Mouse (Mus musculus) embryonic facial prominence, embryonic 15.5 days (tissue): ENCODE measurements at regions not wholly inside any gene's neighbourhood (a gene's known extent, or its start where the extent isn't known, plus 50 kb on each side); places are given as distances from the start of the nearest gene placed in this dataset.

Experiments used
- ATAC-seq: fragments of 200-750 bp; cut with Nextera tagmentation; 2 replicates; pipeline ENCODE4 v1.8.0; 2017; ENCODE audit warnings: low read depth, moderate TSS enrichment; ENCODE audit not compliant: insufficient number of reproducible peaks, low FRiP score, low TSS enrichment
- H3K27ac ChIP-seq: fragments of 300-500 bp; sonication (generic); replicated peaks from 2 replicates; pipeline ENCODE4 v1.5.1; 2015; ENCODE audit warnings: mild to moderate bottlenecking, inconsistent platforms
- H3K27me3 ChIP-seq: fragments of 300-500 bp; sonication (generic); 2 replicates; pipeline ENCODE4 v1.6.1; 2015; ENCODE audit warnings: inconsistent platforms
- H3K36me3 ChIP-seq: fragments of 300-500 bp; sonication (generic); 2 replicates; pipeline ENCODE4 v1.6.1; 2015; ENCODE audit warnings: mild to moderate bottlenecking, inconsistent platforms
- H3K4me1 ChIP-seq: fragments of 300-500 bp; sonication (generic); 2 replicates; pipeline ENCODE4 v1.6.1; 2015; ENCODE audit warnings: inconsistent platforms
- H3K4me2 ChIP-seq: fragments of 300-500 bp; sonication (generic); replicated peaks from 2 replicates; pipeline ENCODE4 v1.6.1; 2015; ENCODE audit warnings: mild to moderate bottlenecking, inconsistent platforms
- H3K4me3 ChIP-seq: fragments of 300-500 bp; sonication (generic); replicated peaks from 2 replicates; pipeline ENCODE4 v1.5.1; 2015; ENCODE audit warnings: mild to moderate bottlenecking, inconsistent platforms
- H3K9ac ChIP-seq: fragments of 300-500 bp; sonication (generic); 2 replicates; pipeline ENCODE4 v1.6.1; 2015; ENCODE audit warnings: inconsistent platforms
- H3K9me3 ChIP-seq: fragments of 300-500 bp; sonication (generic); replicated peaks from 2 replicates; pipeline ENCODE4 v1.6.1; 2016; ENCODE audit warnings: inconsistent platforms
- WGBS: fragments of 180-500 bp; shearing (Covaris S2); methylation state at CpG from one replicate; pipeline ENCODE4 v1.1.7; 2015; 5-methylcytosine and 5-hydroxymethylcytosine counted together

DNA sequence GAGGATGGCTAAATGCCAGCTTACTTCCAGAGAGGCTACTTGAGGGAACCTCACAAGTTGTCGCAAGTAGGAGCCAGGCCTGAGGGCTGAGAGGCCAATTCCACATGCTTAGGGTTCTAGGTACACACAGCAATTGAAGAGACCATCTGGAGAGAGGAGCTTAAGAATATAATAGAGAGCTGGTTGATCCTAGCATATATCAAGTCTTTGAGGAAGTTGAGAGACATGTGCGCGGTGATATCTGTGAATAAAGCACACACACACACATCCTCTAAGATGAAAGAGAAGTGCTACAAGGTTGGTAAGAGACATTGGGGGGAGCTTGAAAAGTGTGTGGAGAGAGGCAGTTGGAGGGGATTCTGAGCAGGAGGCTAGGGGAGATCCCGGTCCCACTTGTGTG is 189.5 kb downstream of the Zfp462 start:
- ATAC-seq, result no peak
- 89% methylated on average over 4 of the region's 4 CpGs for WGBS

GRCm38 (mm10) chr4:55134791-55135190 is 189.9 kb downstream of the Zfp462 start:
- Histone ChIP-seq H3K9ac (no peak overlapping the region), H3K27ac (no peak overlapping the region), H3K4me3 (no peak overlapping the region), H3K27me3 (no peaks in the 10 kb centered on the region), H3K36me3 (no peaks in the 10 kb centered on the region), H3K9me3 (no peaks in the 10 kb centered on the region), H3K4me1 (no peaks in the 10 kb centered on the region), H3K4me2 (no peak overlapping the region)
- WGBS, result 40% methylated on average over 4 of the region's 4 CpGs
- ATAC-seq, result no peak

More for the DNA sequence above, 189.5 kb downstream of the Zfp462 start:
- no peaks in the 10 kb centered on the region for H3K9me3 ChIP-seq
- H3K4me1 ChIP-seq, result no peaks in the 10 kb centered on the region
- no peak overlapping the region for H3K4me3 ChIP-seq
- no peaks in the 10 kb centered on the region for H3K36me3 ChIP-seq
- no peak overlapping the region for H3K9ac ChIP-seq
- H3K4me2 ChIP-seq, result no peak overlapping the region
- H3K27me3 ChIP-seq, result no peaks in the 10 kb centered on the region
- no peak overlapping the region for H3K27ac ChIP-seq

- H3K9ac ChIP-seq, result no peak overlapping the region
- H3K36me3 ChIP-seq, result no peaks in the 10 kb centered on the region
- H3K9me3 ChIP-seq, result no peaks in the 10 kb centered on the region
- H3K27ac ChIP-seq, result no peak overlapping the region
- H3K4me1 ChIP-seq, result no peaks in the 10 kb centered on the region
- ATAC-seq, result no peak
- H3K27me3 ChIP-seq, result no peaks in the 10 kb centered on the region
- no peak overlapping the region for H3K4me3 ChIP-seq
- WGBS, result 32% methylated on average over 9 of the region's 9 CpGs
- H3K4me2 ChIP-seq, result no peak overlapping the region
Measured at GRCm38 (mm10) chr4:55136283-55136682, 191.4 kb downstream of the Zfp462 start.

DNA sequence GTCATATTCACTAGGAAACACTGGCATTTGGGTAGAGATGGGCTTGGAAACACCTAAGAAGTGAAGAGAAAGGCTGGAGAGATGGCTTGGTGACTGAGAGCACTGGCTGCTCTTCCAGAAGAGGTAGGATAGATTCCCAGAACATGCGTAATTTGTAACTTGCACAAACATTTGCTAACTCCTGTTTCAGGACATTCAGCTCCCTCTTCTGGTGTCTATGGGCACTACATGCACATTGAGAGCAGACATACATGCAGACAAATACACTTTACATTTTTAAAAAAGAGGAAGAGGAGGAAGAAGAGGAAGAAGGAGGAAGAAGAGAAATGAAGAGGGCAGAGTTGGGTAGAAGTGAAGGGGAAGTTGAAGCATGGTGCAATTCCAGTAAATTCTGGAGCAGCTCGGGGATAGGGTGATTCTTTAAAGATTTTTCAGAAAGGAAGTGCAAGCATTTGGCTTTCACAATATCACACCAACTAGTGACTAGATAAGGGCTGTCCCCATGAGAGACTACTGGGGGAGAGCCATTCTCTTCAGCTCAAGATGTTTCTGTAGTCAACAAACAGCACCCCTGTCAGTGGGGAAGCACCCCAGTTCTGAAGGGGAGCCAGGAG is 193.0 kb downstream of the Zfp462 start:
- Histone ChIP-seq H3K4me3 (no peak overlapping the region), H3K9ac (no peak overlapping the region), H3K27ac (no peak overlapping the region), H3K4me2 (no peak overlapping the region), H3K27me3 (no peaks in the 10 kb centered on the region), H3K36me3 (no peaks in the 10 kb centered on the region), H3K9me3 (no peaks in the 10 kb centered on the region), H3K4me1 (no peaks in the 10 kb centered on the region)
- 88% methylated on average over 2 of the region's 2 CpGs for WGBS
- no peak for ATAC-seq

GRCm38 (mm10) chr4:55141317-55141716 is 196.5 kb downstream of the Zfp462 start:
- ATAC-seq, result no peak
- no peaks in the 10 kb centered on the region for H3K9me3 ChIP-seq

DNA sequence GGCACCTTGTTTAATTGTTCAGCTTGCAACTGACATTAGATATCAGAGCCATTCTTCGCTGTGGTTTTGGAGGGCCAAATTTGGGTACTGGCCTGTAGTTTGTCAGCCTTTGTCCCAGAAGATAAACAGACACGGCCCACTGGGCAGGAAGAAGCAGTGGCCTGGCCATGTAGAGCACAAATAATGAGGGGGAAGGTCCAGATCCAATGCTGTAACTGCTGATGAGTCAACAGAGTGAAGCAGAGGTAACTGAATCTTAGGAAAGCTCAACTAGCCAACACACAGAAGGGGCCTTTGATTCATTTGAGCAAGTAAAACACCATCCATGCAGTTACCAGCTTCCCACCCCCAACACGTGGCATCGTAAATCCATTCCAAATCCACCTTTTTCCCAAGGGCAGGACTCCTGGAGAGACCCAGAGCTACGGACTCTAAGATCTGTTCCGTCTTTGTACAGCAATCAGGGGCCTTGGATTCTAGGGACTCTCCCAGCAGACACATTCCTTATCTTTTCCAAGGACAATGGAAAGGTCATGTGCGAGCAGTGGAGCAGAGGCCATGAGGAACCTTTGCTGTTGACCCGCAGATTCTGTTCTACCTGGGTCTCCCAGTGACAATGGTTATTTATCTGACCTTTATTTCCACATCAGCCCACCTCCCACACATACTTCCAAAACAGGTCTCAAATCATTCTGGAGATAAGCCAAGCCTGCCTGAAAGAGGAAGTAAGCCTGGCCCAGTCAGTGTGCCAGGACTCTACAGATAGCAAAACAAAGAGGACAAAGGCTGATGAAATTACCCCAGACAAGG is 197.3 kb downstream of the Zfp462 start:
- peaks cover 9% of the 10 kb centered on the region; the same call in 1 of the 2 replicates for H3K4me1 ChIP-seq
- H3K36me3 ChIP-seq, result no peaks in the 10 kb centered on the region
- no peak for ATAC-seq
- WGBS, result 78% methylated on average over 8 of the region's 8 CpGs
- no peaks in the 10 kb centered on the region for H3K27me3 ChIP-seq
- no peak overlapping the region for H3K4me2 ChIP-seq
- no peak overlapping the region for H3K27ac ChIP-seq
- no peak overlapping the region for H3K4me3 ChIP-seq
- H3K9me3 ChIP-seq, result no peaks in the 10 kb centered on the region
- H3K9ac ChIP-seq, result no peak overlapping the region

More at GRCm38 (mm10) chr4:55141317-55141716, 196.5 kb downstream of the Zfp462 start:
- Histone ChIP-seq H3K9ac (no peak overlapping the region), H3K27me3 (no peaks in the 10 kb centered on the region), H3K4me3 (no peak overlapping the region), H3K4me1 (peaks cover 3% of the 10 kb centered on the region; the same call in 1 of the 2 replicates), H3K36me3 (no peaks in the 10 kb centered on the region), H3K4me2 (no peak overlapping the region), H3K27ac (no peak overlapping the region)

GRCm38 (mm10) chr4:55143400-55143799 is 198.6 kb downstream of the Zfp462 start:
- no peak overlapping the region for H3K4me3 ChIP-seq
- no peak for ATAC-seq
- no peaks in the 10 kb centered on the region for H3K36me3 ChIP-seq
- no peak overlapping the region for H3K4me2 ChIP-seq
- peaks cover 9% of the 10 kb centered on the region; the same call in 1 of the 2 replicates for H3K4me1 ChIP-seq
- no peak overlapping the region for H3K9ac ChIP-seq
- no peaks in the 10 kb centered on the region for H3K27me3 ChIP-seq
- no peak overlapping the region for H3K27ac ChIP-seq
- no peaks in the 10 kb centered on the region for H3K9me3 ChIP-seq

DNA sequence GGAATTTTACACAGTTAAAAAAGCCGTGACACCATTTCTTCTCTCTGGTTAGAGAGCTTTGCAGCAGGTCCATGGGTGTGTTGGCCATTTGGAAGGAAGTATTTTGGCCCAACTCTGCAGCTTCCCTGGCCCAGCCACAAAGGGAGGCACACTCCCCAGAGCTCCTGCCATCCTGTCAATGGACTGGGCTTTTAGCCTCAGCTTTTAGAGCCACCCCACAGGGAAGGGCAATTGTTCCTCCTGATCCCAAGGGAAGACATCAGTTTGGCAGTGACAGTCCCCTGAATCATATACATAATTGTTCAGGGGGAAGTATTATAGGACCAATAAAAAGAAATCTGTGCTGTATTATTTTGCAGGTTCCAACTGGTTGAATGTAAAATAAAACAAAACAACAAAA is 200.1 kb downstream of the Zfp462 start:
- 85% methylated on average over 1 of the region's 1 CpGs for WGBS
- no peak for ATAC-seq
- no peaks in the 10 kb centered on the region for H3K9me3 ChIP-seq
- no peaks in the 10 kb centered on the region for H3K36me3 ChIP-seq
- H3K4me3 ChIP-seq, result no peak overlapping the region
- H3K27me3 ChIP-seq, result no peaks in the 10 kb centered on the region
- H3K4me1 ChIP-seq, result peaks cover 9% of the 10 kb centered on the region; the same call in 1 of the 2 replicates
- no peak overlapping the region for H3K9ac ChIP-seq
- H3K27ac ChIP-seq, result no peak overlapping the region
- no peak overlapping the region for H3K4me2 ChIP-seq

- no peaks in the 10 kb centered on the region for H3K36me3 ChIP-seq
- H3K9me3 ChIP-seq, result no peaks in the 10 kb centered on the region
- no peaks in the 10 kb centered on the region for H3K27me3 ChIP-seq
- no peak for ATAC-seq
- no peak overlapping the region for H3K4me2 ChIP-seq
- H3K9ac ChIP-seq, result no peak overlapping the region
- H3K4me1 ChIP-seq, result peaks cover 9% of the 10 kb centered on the region; the same call in 1 of the 2 replicates
- WGBS, result 28% methylated on average over 8 of the region's 8 CpGs
- H3K4me3 ChIP-seq, result no peak overlapping the region
- H3K27ac ChIP-seq, result no peak overlapping the region
Measured at GRCm38 (mm10) chr4:55145968-55146367, 201.1 kb downstream of the Zfp462 start.

- Histone ChIP-seq H3K4me1 (peaks cover 9% of the 10 kb centered on the region; the same call in 1 of the 2 replicates), H3K4me2 (no peak overlapping the region), H3K4me3 (no peak overlapping the region), H3K36me3 (no peaks in the 10 kb centered on the region), H3K27me3 (no peaks in the 10 kb centered on the region), H3K9me3 (no peaks in the 10 kb centered on the region), H3K9ac (no peak overlapping the region), H3K27ac (no peak overlapping the region)
- WGBS, result 89% methylated on average over 1 of the region's 1 CpGs
- ATAC-seq, result no peak
Measured at GRCm38 (mm10) chr4:55148380-55148779, 201.5 kb upstream of the Rad23b start.

DNA sequence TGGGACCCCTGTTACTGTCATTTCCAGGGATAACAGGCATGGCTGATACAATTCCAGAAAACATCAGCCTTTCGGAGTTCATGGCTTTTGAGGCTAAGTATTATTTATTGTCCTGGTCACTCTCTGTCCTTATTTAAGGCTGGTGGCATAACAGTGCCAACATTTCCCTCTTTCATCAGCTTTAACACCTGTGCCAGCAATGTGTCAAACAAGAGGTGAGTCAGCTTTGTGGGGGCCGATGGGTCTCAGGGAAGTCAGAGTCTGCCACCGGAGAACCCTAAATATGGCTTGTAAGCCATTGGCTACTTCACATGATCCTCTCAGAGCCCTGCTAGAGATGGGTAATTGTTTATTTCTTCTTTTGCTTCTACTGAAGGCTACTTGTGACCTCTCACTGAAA is 195.3 kb upstream of the Rad23b start:
- no peak for ATAC-seq
- Histone ChIP-seq H3K4me1 (no peaks in the 10 kb centered on the region), H3K9me3 (no peaks in the 10 kb centered on the region), H3K36me3 (no peaks in the 10 kb centered on the region), H3K4me2 (no peak overlapping the region), H3K4me3 (no peak overlapping the region), H3K9ac (no peak overlapping the region), H3K27ac (no peak overlapping the region), H3K27me3 (no peaks in the 10 kb centered on the region)
- WGBS, result 86% methylated on average over 3 of the region's 3 CpGs
